Mouse (Mus musculus): Measurements from ENCODE around the gene Cd3d. TPM values are rescaled to one million over a fixed set of nuclear protein-coding genes. Genes with fewer than 3 reads are reported as not detected.

The Cd3d gene
- polyA plus RNA-seq, 1 experiment from 2014 or later, result not detected

GRCm38 (mm10) chr9:44996590-44996989 is 15.0 kb downstream of the Cd3d start:
- H3K36me3 ChIP-seq, result no peaks in the 10 kb centered on the region
- no peak overlapping the region for H3K9ac ChIP-seq
- H3K4me2 ChIP-seq, result no peak overlapping the region
- H3K9me3 ChIP-seq, result no peaks in the 10 kb centered on the region
- no peak overlapping the region for H3K27ac ChIP-seq (replicated peaks)
- no peak overlapping the region for H3K4me3 ChIP-seq
- no peaks in the 10 kb centered on the region for H3K4me1 ChIP-seq (replicated peaks)
- 95% methylated on average over 7 of the region's 7 CpGs for WGBS
- no peaks in the 10 kb centered on the region for H3K27me3 ChIP-seq
- no peak for ATAC-seq (ENCODE audit: low FRiP score, low read depth)

- Histone ChIP-seq H3K27me3 (no peaks in the 10 kb centered on the region), H3K9ac (no peak overlapping the region), H3K4me2 (no peak overlapping the region), H3K36me3 (no peaks in the 10 kb centered on the region), H3K9me3 (no peaks in the 10 kb centered on the region), H3K27ac (replicated peaks) (no peak overlapping the region), H3K4me3 (no peak overlapping the region), H3K4me1 (replicated peaks) (no peaks in the 10 kb centered on the region)
- ATAC-seq (ENCODE audit: low FRiP score, low read depth), result no peak
- 84% methylated on average over 11 of the region's 11 CpGs for WGBS
Measured at GRCm38 (mm10) chr9:44998138-44998537, 16.6 kb downstream of the Cd3d start.

- no peak overlapping the region for H3K4me3 ChIP-seq
- H3K9ac ChIP-seq, result no peak overlapping the region
- no peak overlapping the region for H3K27ac ChIP-seq (replicated peaks)
- H3K27me3 ChIP-seq, result no peaks in the 10 kb centered on the region
- no peaks in the 10 kb centered on the region for H3K36me3 ChIP-seq
- no peak overlapping the region for H3K4me2 ChIP-seq
- ATAC-seq (ENCODE audit: low FRiP score, low read depth), result no peak
- no peaks in the 10 kb centered on the region for H3K4me1 ChIP-seq (replicated peaks)
- no peaks in the 10 kb centered on the region for H3K9me3 ChIP-seq
- 60% methylated on average over 6 of the region's 6 CpGs for WGBS
Measured at GRCm38 (mm10) chr9:44999171-44999570, 17.6 kb downstream of the Cd3d start.

GRCm38 (mm10) chr9:44999776-45000175 is 18.2 kb downstream of the Cd3d start:
- 81% methylated on average over 5 of the region's 5 CpGs for WGBS
- H3K9ac ChIP-seq, result no peak overlapping the region
- no peaks in the 10 kb centered on the region for H3K4me1 ChIP-seq (replicated peaks)
- no peak overlapping the region for H3K4me2 ChIP-seq
- no peaks in the 10 kb centered on the region for H3K36me3 ChIP-seq
- H3K4me3 ChIP-seq, result no peak overlapping the region
- no peak for ATAC-seq (ENCODE audit: low FRiP score, low read depth)
- H3K27ac ChIP-seq (replicated peaks), result no peak overlapping the region
- H3K27me3 ChIP-seq, result no peaks in the 10 kb centered on the region
- no peaks in the 10 kb centered on the region for H3K9me3 ChIP-seq

GRCm38 (mm10) chr9:45000249-45000648 is 18.7 kb downstream of the Cd3d start:
- WGBS, result 80% methylated on average over 3 of the region's 3 CpGs
- no peak for ATAC-seq (ENCODE audit: low FRiP score, low read depth)
- Histone ChIP-seq H3K4me2 (no peak overlapping the region), H3K4me1 (replicated peaks) (no peaks in the 10 kb centered on the region), H3K4me3 (no peak overlapping the region), H3K27ac (replicated peaks) (no peak overlapping the region), H3K27me3 (no peaks in the 10 kb centered on the region), H3K9ac (no peak overlapping the region), H3K36me3 (no peaks in the 10 kb centered on the region), H3K9me3 (no peaks in the 10 kb centered on the region)

- Histone ChIP-seq H3K9me3 (no peaks in the 10 kb centered on the region), H3K4me3 (no peak overlapping the region), H3K4me1 (replicated peaks) (no peaks in the 10 kb centered on the region), H3K9ac (no peak overlapping the region), H3K27me3 (no peaks in the 10 kb centered on the region), H3K36me3 (no peaks in the 10 kb centered on the region), H3K27ac (replicated peaks) (no peak overlapping the region), H3K4me2 (no peak overlapping the region)
- WGBS, result 82% methylated on average over 12 of the region's 12 CpGs
- no peak for ATAC-seq (ENCODE audit: low FRiP score, low read depth)
Measured at GRCm38 (mm10) chr9:45007404-45007803, 25.8 kb downstream of the Cd3d start.

GRCm38 (mm10) chr9:45008342-45008741 is 26.8 kb downstream of the Cd3d start:
- Histone ChIP-seq H3K36me3 (no peaks in the 10 kb centered on the region), H3K27me3 (no peaks in the 10 kb centered on the region), H3K9me3 (no peaks in the 10 kb centered on the region), H3K9ac (no peak overlapping the region), H3K4me2 (no peak overlapping the region), H3K27ac (replicated peaks) (no peak overlapping the region), H3K4me3 (no peak overlapping the region), H3K4me1 (replicated peaks) (no peaks in the 10 kb centered on the region)
- ATAC-seq (ENCODE audit: low FRiP score, low read depth), result no peak
- WGBS, result 66% methylated on average over 4 of the region's 4 CpGs

- no peak within 1 kb of the TSS for H3K27ac ChIP-seq (replicated peaks)
- 83% methylated on average over 19 of the region's 19 CpGs for WGBS
- no peak within 1 kb of the TSS for H3K9ac ChIP-seq
- no peaks in the 10 kb centered on the region for H3K36me3 ChIP-seq
- no peak within 1 kb of the TSS for H3K4me3 ChIP-seq
- H3K9me3 ChIP-seq, result no peaks in the 10 kb centered on the region
- H3K4me1 ChIP-seq (replicated peaks), result no peaks in the 10 kb centered on the region
- ATAC-seq (ENCODE audit: low FRiP score, low read depth), result no peak
- H3K27me3 ChIP-seq, result no peaks in the 10 kb centered on the region
- no peak within 1 kb of the TSS for H3K4me2 ChIP-seq
Measured at GRCm38 (mm10) chr9:45009180-45010078, 27.8 kb downstream of the Cd3d start, which contains the start of gene Cd3e. Cd3e (minus strand) TSS chr9:45009627.

- Histone ChIP-seq H3K27ac (replicated peaks) (no peak overlapping the region), H3K36me3 (no peaks in the 10 kb centered on the region), H3K9ac (no peak overlapping the region), H3K4me2 (no peak overlapping the region), H3K4me1 (replicated peaks) (no peaks in the 10 kb centered on the region), H3K9me3 (no peaks in the 10 kb centered on the region), H3K4me3 (no peak overlapping the region), H3K27me3 (no peaks in the 10 kb centered on the region)
- 77% methylated on average over 4 of the region's 4 CpGs for WGBS
- no peak for ATAC-seq (ENCODE audit: low FRiP score, low read depth)
Measured at GRCm38 (mm10) chr9:45010461-45010860, 28.9 kb downstream of the Cd3d start.

GRCm38 (mm10) chr9:45011291-45011690 is 29.7 kb downstream of the Cd3d start:
- Histone ChIP-seq H3K9ac (no peak overlapping the region), H3K4me2 (no peak overlapping the region), H3K4me3 (no peak overlapping the region), H3K27ac (replicated peaks) (no peak overlapping the region), H3K4me1 (replicated peaks) (no peaks in the 10 kb centered on the region), H3K27me3 (no peaks in the 10 kb centered on the region), H3K36me3 (no peaks in the 10 kb centered on the region), H3K9me3 (no peaks in the 10 kb centered on the region)
- ATAC-seq (ENCODE audit: low FRiP score, low read depth), result no peak
- WGBS, result 51% methylated on average over 6 of the region's 6 CpGs

- Histone ChIP-seq H3K9ac (no peak overlapping the region), H3K4me3 (no peak overlapping the region), H3K4me1 (replicated peaks) (no peaks in the 10 kb centered on the region), H3K9me3 (no peaks in the 10 kb centered on the region), H3K36me3 (no peaks in the 10 kb centered on the region), H3K27ac (replicated peaks) (no peak overlapping the region), H3K4me2 (no peak overlapping the region), H3K27me3 (no peaks in the 10 kb centered on the region)
- WGBS, result 49% methylated on average over 2 of the region's 2 CpGs
- no peak for ATAC-seq (ENCODE audit: low FRiP score, low read depth)
Measured at GRCm38 (mm10) chr9:45014879-45015278, 33.3 kb downstream of the Cd3d start.

- no peak overlapping the region for H3K4me2 ChIP-seq
- no peak for ATAC-seq (ENCODE audit: low FRiP score, low read depth)
- no peak overlapping the region for H3K27ac ChIP-seq (replicated peaks)
- 69% methylated on average over 3 of the region's 3 CpGs for WGBS
- H3K27me3 ChIP-seq, result no peaks in the 10 kb centered on the region
- H3K36me3 ChIP-seq, result no peaks in the 10 kb centered on the region
- H3K4me1 ChIP-seq (replicated peaks), result no peaks in the 10 kb centered on the region
- no peak overlapping the region for H3K4me3 ChIP-seq
- no peaks in the 10 kb centered on the region for H3K9me3 ChIP-seq
- no peak overlapping the region for H3K9ac ChIP-seq
Measured at GRCm38 (mm10) chr9:45015841-45016240, 34.3 kb downstream of the Cd3d start.

GRCm38 (mm10) chr9:45018031-45018430 is 36.4 kb downstream of the Cd3d start:
- WGBS, result 77% methylated on average over 11 of the region's 11 CpGs
- no peaks in the 10 kb centered on the region for H3K27me3 ChIP-seq
- ATAC-seq (ENCODE audit: low FRiP score, low read depth), result no peak
- H3K4me3 ChIP-seq, result no peak overlapping the region
- H3K9ac ChIP-seq, result no peak overlapping the region
- H3K4me2 ChIP-seq, result no peak overlapping the region
- no peaks in the 10 kb centered on the region for H3K9me3 ChIP-seq
- no peaks in the 10 kb centered on the region for H3K36me3 ChIP-seq
- H3K4me1 ChIP-seq (replicated peaks), result no peaks in the 10 kb centered on the region
- no peak overlapping the region for H3K27ac ChIP-seq (replicated peaks)

All from hindbrain, embryonic 15.5 days (tissue).